Mouse (Mus musculus) gastrocnemius, adult 2 months (tissue): Measurements from ENCODE around the gene Med16. TPM values are rescaled to one million over a fixed set of nuclear protein-coding genes. Genes with fewer than 3 reads are reported as not detected.

Experiments used
- DNase-seq: peaks from one replicate; pipeline ENCODE4 v3.0.0; 2022
- H3K27ac ChIP-seq: fragments of 200-600 bp; 2 replicates; pipeline ENCODE4 v1.8.1; 2022; ENCODE audit warnings: mild to moderate bottlenecking
- H3K4me3 ChIP-seq: fragments of 200-600 bp; 2 replicates; pipeline ENCODE4 v1.8.1; 2022; ENCODE audit warnings: mild to moderate bottlenecking, moderate library complexity
- CTCF ChIP-seq: fragments of 200-600 bp; IDR thresholded peaks from 2 replicates; pipeline ENCODE4 v1.8.1; 2022; ENCODE audit warnings: antibody characterized with exemption, mild to moderate bottlenecking, moderate library complexity
- intact Hi-C: fragments of 180-260 bp; cut with DNase I; formaldehyde crosslinking; loops from one replicate; pipeline ENCODE4 v1.15.1; 2025
- total RNA-seq, 2 experiments: library from RNA; stranded (reverse); gene quantifications; 2 replicates each; pipeline ENCODE4 v1.2.3; 2021

Gene Med16
- total RNA-seq, 2 experiments from 2014 or later: 32.6 to 37.2 TPM

- Histone ChIP-seq H3K4me3 (no peak overlapping the region), H3K27ac (peak overlapping the region; percentile 77)
- no peak for TF ChIP-seq CTCF
- peak; percentile 88 for DNase-seq
- intact Hi-C loops: loop anchor here (10.0 kb wide), 1 partner anchor 50 kb away; no protein-coding TSS in a partner anchor
Observed at GRCm38 (mm10) chr10:79884446-79884845, 24.3 kb downstream of the Med16 start.

GRCm38 (mm10) chr10:79883297-79884084, 25.2 kb downstream of the Med16 start:
- peak; percentile 87 for DNase-seq
- Histone ChIP-seq H3K4me3 (peak overlapping the region; percentile 48), H3K27ac (peak overlapping the region; percentile 77)
- intact Hi-C loops: loop anchor here (1.0 to 10.0 kb wide), 2 partner anchors 42 to 49 kb away; no protein-coding TSS in a partner anchor
- TF ChIP-seq CTCF: peak; percentile 87

GRCm38 (mm10) chr10:79881981-79882380, 26.7 kb downstream of the Med16 start:
- Histone ChIP-seq H3K27ac (no peak overlapping the region), H3K4me3 (no peak overlapping the region)
- TF ChIP-seq CTCF: no peak
- DNase-seq: no peak
- intact Hi-C loops: loop anchor here (10.0 kb wide), 1 partner anchor 47 kb away; no protein-coding TSS in a partner anchor

GRCm38 (mm10) chr10:79880721-79881120, 28.0 kb downstream of the Med16 start:
- H3K4me3 ChIP-seq: no peak overlapping the region
- TF ChIP-seq CTCF: no peak
- no peak overlapping the region for H3K27ac ChIP-seq
- DNase-seq: no peak
- intact Hi-C loops: loop anchor here (10.0 kb wide), 1 partner anchor 46 kb away; no protein-coding TSS in a partner anchor

- no peak for TF ChIP-seq CTCF
- no peak overlapping the region for H3K4me3 ChIP-seq
- no peak overlapping the region for H3K27ac ChIP-seq
- DNase-seq: no peak
- intact Hi-C loops: no loop called here
Observed at GRCm38 (mm10) chr10:79879527-79879926, 29.2 kb downstream of the Med16 start.

- DNase-seq: peak; percentile 70
- peak overlapping the region; percentile 43 for H3K27ac ChIP-seq
- peak overlapping the region; percentile 19; the same call in 1 of the 2 replicates for H3K4me3 ChIP-seq
- no peak for TF ChIP-seq CTCF
- intact Hi-C loops: no loop called here
Observed at GRCm38 (mm10) chr10:79877757-79878156, 31.0 kb downstream of the Med16 start.

- intact Hi-C loops: no loop called here
- Histone ChIP-seq H3K4me3 (no peak overlapping the region), H3K27ac (no peak overlapping the region)
- TF ChIP-seq CTCF: no peak
- peak; percentile 35 for DNase-seq
Observed at GRCm38 (mm10) chr10:79877174-79877573, 31.5 kb downstream of the Med16 start.

- Histone ChIP-seq H3K27ac (no peak within 1 kb of the TSS), H3K4me3 (peak within 1 kb of the TSS; percentile 74)
- DNase-seq: peak; percentile 39
- TF ChIP-seq CTCF: no peak
- intact Hi-C loops: no loop called here
Observed at GRCm38 (mm10) chr10:79874290-79874862, 34.3 kb downstream of the Med16 start, which contains the start of the genes Prtn3 and Plppr3. Gene Prtn3, plus strand, starts transcription at chr10:79874476. Gene Plppr3, minus strand, starts transcription at chr10:79874634.

- no peak overlapping the region for H3K27ac ChIP-seq
- no peak for TF ChIP-seq CTCF
- intact Hi-C loops: loop anchor here (2.0 kb wide), 1 partner anchor 27 kb away; no protein-coding TSS in a partner anchor
Observed at GRCm38 (mm10) chr10:79873715-79874289, 34.9 kb downstream of the Med16 start.

GRCm38 (mm10) chr10:79873313-79873712, 35.4 kb downstream of the Med16 start:
- H3K4me3 ChIP-seq: no peak overlapping the region
- no peak for DNase-seq

More at GRCm38 (mm10) chr10:79873715-79874289, 34.9 kb downstream of the Med16 start:
- peak; percentile 16 for DNase-seq
- peak overlapping the region; percentile 74 for H3K4me3 ChIP-seq

GRCm38 (mm10) chr10:79872862-79873261, 35.9 kb downstream of the Med16 start:
- TF ChIP-seq CTCF: no peak
- intact Hi-C loops: loop anchor here (2.0 kb wide), 1 partner anchor 28 kb away; no protein-coding TSS in a partner anchor

More at GRCm38 (mm10) chr10:79873313-79873712, 35.4 kb downstream of the Med16 start:
- intact Hi-C loops: loop anchor here (2.0 kb wide), 1 partner anchor 27 kb away; no protein-coding TSS in a partner anchor
- no peak for TF ChIP-seq CTCF
- H3K27ac ChIP-seq: no peak overlapping the region

GRCm38 (mm10) chr10:79871845-79872244, 36.9 kb downstream of the Med16 start:
- no peak overlapping the region for H3K4me3 ChIP-seq
- no peak for DNase-seq
- intact Hi-C loops: loop anchor here (2.0 kb wide), 1 partner anchor 29 kb away; no protein-coding TSS in a partner anchor
- no peak overlapping the region for H3K27ac ChIP-seq
- no peak for TF ChIP-seq CTCF

More at GRCm38 (mm10) chr10:79872862-79873261, 35.9 kb downstream of the Med16 start:
- no peak overlapping the region for H3K27ac ChIP-seq
- no peak overlapping the region for H3K4me3 ChIP-seq
- no peak for DNase-seq
